Mouse (Mus musculus) forebrain, embryonic 11.5 days (tissue): ENCODE measurements around the gene Hip1r. TPM values are rescaled to one million over a fixed set of nuclear protein-coding genes. Genes with fewer than 3 reads are reported as not detected.

Experiments used
- ATAC-seq: fragments of 200-750 bp; cut with Nextera tagmentation; replicated peaks from 2 replicates; pipeline ENCODE4 v1.8.0; 2017; ENCODE audit warnings: moderate TSS enrichment; ENCODE audit not compliant: low FRiP score
- DNase-seq: peaks from one replicate; pipeline ENCODE4 v3.0.0-alpha.2; 2017; ENCODE audit warnings: low spot score
- H3K27ac ChIP-seq: fragments of 300-500 bp; sonication (generic); 2 replicates; pipeline ENCODE4 v1.5.1; 2014; ENCODE audit warnings: low read depth, low read length
- H3K27me3 ChIP-seq: fragments of 300-500 bp; sonication (generic); 2 replicates; pipeline ENCODE4 v1.6.1; 2014; ENCODE audit warnings: mild to moderate bottlenecking, low read length, mixed read lengths; ENCODE audit not compliant: control insufficient read depth, insufficient read depth
- H3K36me3 ChIP-seq: fragments of 300-500 bp; sonication (generic); 2 replicates; pipeline ENCODE4 v1.6.1; 2014; ENCODE audit warnings: mild to moderate bottlenecking, low read length, moderate library complexity, mixed read lengths; ENCODE audit not compliant: control insufficient read depth, insufficient read depth
- H3K4me1 ChIP-seq: fragments of 300-500 bp; sonication (generic); replicated peaks from 2 replicates; pipeline ENCODE4 v1.6.1; 2014; ENCODE audit warnings: low read length, mixed read lengths; ENCODE audit not compliant: control insufficient read depth, insufficient read depth
- H3K4me2 ChIP-seq: fragments of 300-500 bp; sonication (generic); 2 replicates; pipeline ENCODE4 v1.6.1; 2014; ENCODE audit warnings: low read depth, mild to moderate bottlenecking, low read length, moderate library complexity, mixed read lengths; ENCODE audit not compliant: severe bottlenecking
- H3K4me3 ChIP-seq: fragments of 300-500 bp; sonication (generic); 2 replicates; pipeline ENCODE4 v1.5.1; 2014; ENCODE audit warnings: low read depth, low read length
- H3K9ac ChIP-seq: fragments of 300-500 bp; sonication (generic); 2 replicates; pipeline ENCODE4 v1.6.1; 2014; ENCODE audit warnings: low read length
- H3K9me3 ChIP-seq: fragments of 300-500 bp; sonication (generic); 2 replicates; pipeline ENCODE4 v1.6.1; 2016; ENCODE audit warnings: low read length, mixed read lengths; ENCODE audit not compliant: control insufficient read depth
- WGBS: fragments of 180-500 bp; shearing (Covaris S2); extraction: QIAGEN DNeasy Blood & Tissue Kit; methylation state at CpG from one replicate; pipeline ENCODE4 v1.1.7; 2014; 5-methylcytosine and 5-hydroxymethylcytosine counted together
- polyA plus RNA-seq: library from polyadenylated mRNA; unstranded; fragments of >200 nt; fragmentation: Nextera tagmentation; extraction: Ambion mirVana; gene quantifications from 2 replicates; pipeline ENCODE4 v1.2.1, GENCODE M21; 2014

The Hip1r gene
- 7.3 and 8.6 TPM in 2 replicates for polyA plus RNA-seq

DNA sequence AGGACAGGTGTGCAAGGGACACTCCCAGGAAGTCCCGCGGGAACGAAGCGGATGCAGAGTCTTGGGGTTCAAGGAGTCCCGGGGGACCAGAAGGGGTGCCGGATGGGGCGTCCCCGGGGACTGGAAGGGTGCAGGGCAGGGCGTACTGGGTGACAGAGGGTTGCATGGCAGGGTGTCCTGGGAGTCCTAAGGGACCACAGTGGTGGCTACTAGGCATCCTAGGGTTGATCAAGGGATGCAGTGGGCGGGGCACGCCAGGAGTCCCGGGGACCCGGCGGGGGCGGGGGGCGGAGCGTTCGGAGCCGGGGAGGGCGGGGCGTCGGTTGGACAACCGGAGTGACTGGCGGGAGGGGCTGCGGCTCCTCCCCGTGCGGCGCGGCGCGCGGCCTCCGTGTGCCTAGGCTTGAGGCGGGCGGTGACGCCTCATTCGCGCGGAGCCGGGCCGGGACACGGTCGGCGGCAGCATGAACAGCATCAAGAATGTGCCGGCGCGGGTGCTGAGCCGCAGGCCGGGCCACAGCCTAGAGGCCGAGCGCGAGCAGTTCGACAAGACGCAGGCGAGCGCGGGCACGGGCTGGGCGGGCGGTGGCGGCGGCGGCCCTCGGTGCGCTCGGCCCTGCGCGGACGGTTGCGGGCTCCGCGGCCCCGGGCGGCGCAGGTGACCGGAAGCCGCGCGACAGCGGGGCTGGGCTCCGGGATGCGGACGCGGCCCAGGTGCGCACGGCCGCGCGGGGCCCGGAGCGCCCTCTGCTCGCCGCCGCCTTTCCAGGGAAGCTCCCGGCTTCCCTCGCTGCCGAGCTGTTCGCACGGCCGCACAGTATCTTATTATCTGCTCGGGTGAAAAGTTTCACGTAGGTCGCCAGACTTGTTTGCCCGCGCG is at the start of gene Hip1r:
TSS of gene Hip1r (plus strand) at position 330 of the 880 bp plus-strand sequence.
- WGBS: under 1% methylated on average over 90 of the region's 106 CpGs
- Histone ChIP-seq H3K9me3 (no peaks in the 10 kb centered on the region), H3K36me3 (no peaks in the 10 kb centered on the region), H3K4me3 (peak within 1 kb of the TSS; percentile 77), H3K4me1 (peaks cover 6% of the 10 kb centered on the region; the same call in 1 of the 2 replicates), H3K27me3 (peaks cover 2% of the 10 kb centered on the region; the same call in 1 of the 2 replicates), H3K9ac (peak within 1 kb of the TSS; percentile 72), H3K27ac (no peak within 1 kb of the TSS), H3K4me2 (peak within 1 kb of the TSS; percentile 97)
- DNase-seq (peak; percentile 88), ATAC-seq (peak; percentile 66)

DNA sequence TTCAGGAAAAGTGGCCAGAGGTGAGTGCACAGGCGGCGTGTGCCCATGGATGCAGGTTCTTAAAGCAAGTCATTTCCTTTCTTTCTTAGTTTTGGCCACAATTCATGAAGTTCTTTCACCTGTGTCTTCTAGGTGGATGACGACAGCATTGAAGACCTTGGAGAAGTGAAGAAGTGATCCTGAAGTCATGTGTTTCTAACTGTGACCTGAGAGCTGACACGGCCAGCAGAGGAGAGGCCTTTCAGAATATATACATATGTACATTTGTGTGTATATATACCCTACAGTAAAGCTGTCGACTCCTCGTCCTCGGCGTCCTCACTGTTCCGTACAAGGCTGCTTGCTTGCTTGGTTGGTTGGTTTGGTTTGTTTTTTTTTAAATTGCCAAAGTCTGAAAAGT is 46.3 kb upstream of the Hip1r start, which contains the start of gene Gm43518:
TSS of gene Gm43518 (plus strand) at position 301 of the 400 bp plus-strand sequence.
- H3K4me3 ChIP-seq: no peak within 1 kb of the TSS
- no peaks in the 10 kb centered on the region for H3K9me3 ChIP-seq
- no peaks in the 10 kb centered on the region for H3K27me3 ChIP-seq
- no peak within 1 kb of the TSS for H3K27ac ChIP-seq
- ATAC-seq (no peak), DNase-seq (no peak)
- no peak within 1 kb of the TSS for H3K9ac ChIP-seq
- no peak within 1 kb of the TSS for H3K4me2 ChIP-seq
- peaks cover 15% of the 10 kb centered on the region; the same call in 1 of the 2 replicates for H3K36me3 ChIP-seq
- H3K4me1 ChIP-seq: no peaks in the 10 kb centered on the region
- WGBS: 95% methylated on average over 9 of the region's 9 CpGs

DNA sequence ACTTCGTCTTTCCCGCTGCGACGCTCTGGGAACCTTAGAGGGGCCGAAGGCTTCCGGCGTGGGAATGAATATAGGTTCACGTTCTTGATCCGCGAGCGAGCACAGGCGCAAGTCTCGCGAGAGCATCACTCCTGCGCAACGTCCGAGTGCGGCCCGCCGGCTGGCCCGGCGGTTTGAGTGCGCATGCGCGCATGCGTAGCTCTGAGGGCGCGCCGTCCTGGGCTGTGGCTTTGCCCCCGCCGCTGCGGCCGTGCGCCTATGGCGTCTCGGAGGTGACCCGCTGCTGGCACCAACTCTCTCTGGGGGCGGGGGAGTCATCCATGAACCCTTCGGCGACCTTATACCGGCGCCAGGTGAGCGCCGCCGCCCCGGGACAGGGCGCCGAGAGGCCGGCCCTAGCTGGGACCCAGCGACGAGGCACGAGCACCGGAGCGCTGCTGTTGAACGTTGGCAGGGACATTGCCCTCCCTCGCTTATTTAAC is 42.9 kb upstream of the Hip1r start, which contains the start of gene Ccdc62:
TSS of gene Ccdc62 (plus strand) at position 172 of the 482 bp plus-strand sequence.
- H3K4me1 ChIP-seq: no peaks in the 10 kb centered on the region
- H3K9ac ChIP-seq: peak within 1 kb of the TSS; percentile 88
- peak within 1 kb of the TSS; percentile 70 for H3K4me2 ChIP-seq
- H3K4me3 ChIP-seq: peak within 1 kb of the TSS; percentile 56
- no peaks in the 10 kb centered on the region for H3K27me3 ChIP-seq
- H3K27ac ChIP-seq: peak within 1 kb of the TSS; percentile 77
- peak; percentile 97 for ATAC-seq
- peak; percentile 97 for DNase-seq
- no peaks in the 10 kb centered on the region for H3K9me3 ChIP-seq
- WGBS: under 1% methylated on average over 56 of the region's 56 CpGs
- peaks cover 5% of the 10 kb centered on the region; the same call in 1 of the 2 replicates for H3K36me3 ChIP-seq

DNA sequence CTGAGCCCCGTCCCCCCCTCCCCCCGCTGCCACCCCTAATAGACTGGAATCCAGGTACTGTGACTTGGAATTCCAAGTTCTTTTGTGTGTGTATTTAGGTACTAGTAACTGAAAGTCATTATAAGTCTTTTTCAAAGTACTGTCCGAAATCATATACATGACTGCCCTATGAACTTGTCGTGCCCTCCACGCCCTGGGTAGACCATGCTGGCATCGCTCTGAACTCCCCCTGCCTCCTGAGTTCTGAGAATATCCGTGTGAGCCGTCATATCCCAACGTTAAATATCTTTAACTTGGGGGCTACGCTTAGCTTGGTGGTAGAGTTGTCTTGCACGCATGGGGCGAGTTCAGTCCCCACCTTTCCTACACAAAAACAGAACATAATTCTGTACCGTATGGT is 42.3 kb upstream of the Hip1r start:
- H3K27ac ChIP-seq: no peak overlapping the region
- no peaks in the 10 kb centered on the region for H3K27me3 ChIP-seq
- no peak for ATAC-seq
- H3K4me2 ChIP-seq: peak overlapping the region; percentile 70
- peak overlapping the region; percentile 88 for H3K9ac ChIP-seq
- peak; percentile 55 for DNase-seq
- H3K9me3 ChIP-seq: no peaks in the 10 kb centered on the region
- peak overlapping the region; percentile 56 for H3K4me3 ChIP-seq
- H3K4me1 ChIP-seq: no peaks in the 10 kb centered on the region
- H3K36me3 ChIP-seq: peaks cover 5% of the 10 kb centered on the region; the same call in 1 of the 2 replicates
- WGBS: 52% methylated on average over 13 of the region's 13 CpGs

DNA sequence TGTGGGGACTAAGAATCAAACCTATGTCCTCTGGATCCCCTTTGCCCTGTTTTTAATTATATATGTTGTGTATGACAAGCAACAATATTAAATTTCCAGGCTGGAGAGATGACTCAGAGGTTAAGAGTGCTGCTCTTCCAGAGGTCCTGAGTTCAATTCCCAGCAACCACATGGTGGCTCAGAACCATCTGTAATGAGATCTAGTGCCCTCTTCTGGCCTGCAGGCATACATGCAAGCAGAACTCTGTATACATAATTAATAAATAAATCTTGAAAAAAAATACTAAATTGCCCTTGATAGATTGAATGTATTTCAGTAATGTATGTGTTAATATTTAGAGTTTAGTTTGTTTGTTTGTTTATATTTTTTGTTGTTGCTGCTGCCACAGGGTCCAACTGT is 40.5 kb upstream of the Hip1r start:
- Histone ChIP-seq H3K27ac (no peak overlapping the region), H3K4me2 (no peak overlapping the region), H3K4me3 (no peak overlapping the region), H3K27me3 (no peaks in the 10 kb centered on the region), H3K4me1 (no peaks in the 10 kb centered on the region), H3K9ac (no peak overlapping the region), H3K9me3 (no peaks in the 10 kb centered on the region), H3K36me3 (peaks cover 1% of the 10 kb centered on the region; the same call in 1 of the 2 replicates)
- DNase-seq: no peak
- ATAC-seq: no peak

DNA sequence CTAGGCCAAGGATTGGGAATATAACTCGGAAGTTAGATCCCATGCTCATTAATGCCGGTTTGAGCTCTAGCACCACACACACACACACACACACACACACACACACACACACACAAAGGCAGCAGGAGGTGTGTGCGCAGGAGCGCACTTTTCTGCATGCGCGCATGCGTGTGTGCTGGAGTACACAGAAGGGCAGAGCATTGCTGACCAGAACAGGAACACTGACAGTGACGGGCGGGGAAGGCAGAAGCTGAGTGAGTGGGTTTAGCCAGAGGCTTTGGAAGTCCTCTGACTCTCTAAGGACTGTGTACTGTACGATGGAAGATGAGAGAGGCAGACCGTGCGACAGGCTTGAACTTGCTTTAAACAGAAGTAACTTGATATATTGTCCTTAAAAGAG is 39.9 kb upstream of the Hip1r start:
- no peak overlapping the region for H3K4me2 ChIP-seq

DNA sequence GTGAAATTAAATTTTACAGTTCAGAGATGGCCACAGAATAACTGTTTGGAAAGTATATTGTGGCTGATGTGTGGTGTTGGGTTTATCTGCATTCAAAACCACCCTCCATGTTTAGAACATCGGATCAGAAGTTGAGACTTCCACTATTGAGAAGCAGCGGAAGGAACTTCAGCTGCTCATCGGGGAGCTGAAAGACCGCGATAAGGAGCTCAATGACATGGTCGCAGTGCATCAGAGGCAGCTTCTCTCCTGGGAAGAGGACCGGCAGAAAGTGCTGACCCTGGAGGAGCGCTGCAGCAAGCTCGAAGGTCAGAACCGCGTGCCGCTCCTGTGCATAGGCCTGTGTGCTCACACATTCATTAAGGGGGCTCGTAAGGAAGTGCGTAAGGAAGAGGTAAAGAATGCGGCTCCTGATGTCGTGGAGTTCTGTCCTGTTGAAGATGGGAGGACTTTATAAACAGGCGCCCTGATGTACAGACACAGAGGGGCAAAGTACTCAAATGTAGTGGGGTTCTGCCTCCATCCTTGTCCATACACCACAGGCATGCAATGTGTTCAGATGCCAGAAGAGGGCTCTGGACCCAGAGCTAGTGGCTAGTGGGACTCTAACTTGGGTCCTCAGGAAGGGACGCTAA is 39.4 kb upstream of the Hip1r start:
- peak; percentile 56 for DNase-seq
- Histone ChIP-seq H3K4me3 (no peak overlapping the region), H3K36me3 (no peaks in the 10 kb centered on the region; the same call in 1 of the 2 replicates), H3K4me2 (0 out of 2 replicates have a peak overlapping the region, but pooled peaks have one; percentile 5), H3K27ac (no peak overlapping the region), H3K27me3 (no peaks in the 10 kb centered on the region), H3K4me1 (no peaks in the 10 kb centered on the region), H3K9ac (no peak overlapping the region), H3K9me3 (no peaks in the 10 kb centered on the region)
- no peak for ATAC-seq
- 36% methylated on average over 18 of the region's 18 CpGs for WGBS

More for the DNA sequence above, 39.9 kb upstream of the Hip1r start:
- Histone ChIP-seq H3K9me3 (no peaks in the 10 kb centered on the region), H3K27ac (no peak overlapping the region), H3K4me1 (no peaks in the 10 kb centered on the region), H3K9ac (no peak overlapping the region), H3K36me3 (no peaks in the 10 kb centered on the region; the same call in 1 of the 2 replicates), H3K27me3 (no peaks in the 10 kb centered on the region), H3K4me3 (no peak overlapping the region)
- DNase-seq (peak; percentile 54), ATAC-seq (no peak)
- WGBS: 95% methylated on average over 12 of the region's 12 CpGs

DNA sequence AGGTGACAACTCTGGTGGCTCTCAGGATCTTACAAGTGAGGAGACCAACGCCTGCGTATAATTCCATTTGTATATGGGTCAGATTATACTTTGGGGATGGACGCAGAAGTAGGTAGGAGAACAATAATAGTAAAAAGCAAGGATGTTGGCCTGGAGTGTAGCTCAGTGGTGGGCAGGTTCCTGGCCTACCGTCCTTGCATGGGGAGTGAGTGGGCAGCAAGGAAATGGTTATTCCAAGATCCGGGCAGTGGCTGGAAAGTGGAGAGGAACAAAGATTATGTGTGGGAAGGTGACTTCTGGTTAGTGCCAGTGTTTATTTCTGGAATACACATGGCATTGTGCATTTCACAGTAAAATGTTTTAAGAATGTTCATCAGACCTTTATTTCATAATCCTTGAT is 37.5 kb upstream of the Hip1r start:
- Histone ChIP-seq H3K4me3 (no peak overlapping the region), H3K9me3 (no peaks in the 10 kb centered on the region), H3K36me3 (no peaks in the 10 kb centered on the region), H3K27me3 (no peaks in the 10 kb centered on the region), H3K9ac (no peak overlapping the region), H3K27ac (no peak overlapping the region), H3K4me1 (no peaks in the 10 kb centered on the region), H3K4me2 (no peak overlapping the region)
- DNase-seq: no peak
- 89% methylated on average over 5 of the region's 5 CpGs for WGBS
- no peak for ATAC-seq
